Mouse (Mus musculus): ENCODE measurements around the gene Rab31.

The Rab31 gene

DNA sequence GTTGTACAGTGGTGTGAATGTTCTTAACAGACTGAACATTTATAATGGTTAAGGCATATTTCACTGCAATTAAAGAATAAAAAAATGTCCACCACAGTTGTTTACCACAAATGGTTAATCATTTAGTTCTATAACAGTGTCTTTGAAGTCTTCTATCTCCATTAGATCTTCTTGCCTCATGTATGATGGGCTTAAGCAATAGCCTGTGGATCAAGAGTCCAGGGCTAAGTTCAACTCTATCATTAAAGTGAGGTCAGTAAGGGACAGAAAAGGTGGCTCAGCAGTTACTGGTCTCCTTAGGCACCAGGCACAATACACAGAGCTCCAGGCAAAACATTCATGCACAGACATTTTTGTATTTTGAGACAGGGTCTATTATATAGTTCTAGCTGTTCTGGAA is 149.4 kb downstream of the Rab31 start:
- no peak for DNase-seq (ENCODE audit: low spot score)

DNA sequence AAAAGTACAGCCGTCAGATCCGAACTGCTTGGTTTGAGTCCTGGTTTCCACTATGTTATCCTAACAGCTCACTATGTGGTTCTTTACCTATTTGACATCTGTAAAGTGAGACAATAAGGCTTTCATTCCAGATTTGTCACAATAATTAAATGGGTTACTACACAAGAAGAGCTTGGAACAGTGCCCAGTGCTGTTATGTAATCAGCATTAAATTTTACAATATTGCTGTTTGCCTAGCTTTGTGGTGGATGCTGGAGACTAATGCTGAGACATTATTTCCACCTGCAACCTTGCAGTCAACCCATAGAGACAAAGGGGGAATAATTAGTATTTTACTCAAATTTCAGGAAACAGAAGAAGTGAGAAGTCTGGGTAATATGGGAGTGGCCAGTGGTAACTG is 154.1 kb downstream of the Rab31 start:
- DNase-seq (ENCODE audit: low spot score), result no peak

DNA sequence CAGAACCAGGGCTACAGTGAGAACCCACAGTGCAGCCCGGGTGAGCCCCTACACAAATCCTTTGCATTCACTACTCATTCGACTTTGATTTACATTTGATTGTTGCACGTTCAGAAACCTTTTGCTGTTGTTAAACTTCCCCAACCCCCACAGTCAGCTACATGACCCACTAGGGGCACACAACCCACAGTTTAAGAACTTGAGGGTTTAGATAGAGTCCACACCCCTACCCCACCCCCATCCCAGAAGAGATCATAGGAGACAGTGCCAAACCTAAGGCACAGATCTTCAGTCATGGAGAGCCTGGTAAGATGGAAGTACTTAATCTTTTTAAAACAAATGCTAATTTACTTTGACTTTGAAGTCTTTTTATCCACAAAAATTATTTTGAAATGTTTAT is 156.9 kb downstream of the Rab31 start:
- DNase-seq (ENCODE audit: low spot score), result no peak

DNA sequence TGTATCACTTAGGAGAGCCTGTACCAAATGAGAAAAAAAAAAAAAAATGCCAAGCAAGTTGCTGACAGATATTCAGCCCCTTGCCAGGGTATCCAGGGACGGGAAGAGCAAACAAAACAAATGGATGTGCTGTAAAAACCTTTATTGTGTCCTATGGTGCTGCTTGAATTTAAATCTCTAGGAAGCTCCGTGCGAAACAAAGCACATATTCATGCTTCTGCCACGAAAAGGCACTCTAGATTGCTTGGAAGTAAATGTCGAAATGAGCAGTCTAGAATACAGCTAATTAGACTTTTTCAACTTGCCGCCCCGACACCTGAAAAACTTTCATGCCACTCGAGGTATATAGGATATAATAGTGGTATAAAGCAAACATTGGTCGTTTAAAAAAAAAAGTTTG is 158.1 kb downstream of the Rab31 start:
- no peak for DNase-seq (ENCODE audit: low spot score)

DNA sequence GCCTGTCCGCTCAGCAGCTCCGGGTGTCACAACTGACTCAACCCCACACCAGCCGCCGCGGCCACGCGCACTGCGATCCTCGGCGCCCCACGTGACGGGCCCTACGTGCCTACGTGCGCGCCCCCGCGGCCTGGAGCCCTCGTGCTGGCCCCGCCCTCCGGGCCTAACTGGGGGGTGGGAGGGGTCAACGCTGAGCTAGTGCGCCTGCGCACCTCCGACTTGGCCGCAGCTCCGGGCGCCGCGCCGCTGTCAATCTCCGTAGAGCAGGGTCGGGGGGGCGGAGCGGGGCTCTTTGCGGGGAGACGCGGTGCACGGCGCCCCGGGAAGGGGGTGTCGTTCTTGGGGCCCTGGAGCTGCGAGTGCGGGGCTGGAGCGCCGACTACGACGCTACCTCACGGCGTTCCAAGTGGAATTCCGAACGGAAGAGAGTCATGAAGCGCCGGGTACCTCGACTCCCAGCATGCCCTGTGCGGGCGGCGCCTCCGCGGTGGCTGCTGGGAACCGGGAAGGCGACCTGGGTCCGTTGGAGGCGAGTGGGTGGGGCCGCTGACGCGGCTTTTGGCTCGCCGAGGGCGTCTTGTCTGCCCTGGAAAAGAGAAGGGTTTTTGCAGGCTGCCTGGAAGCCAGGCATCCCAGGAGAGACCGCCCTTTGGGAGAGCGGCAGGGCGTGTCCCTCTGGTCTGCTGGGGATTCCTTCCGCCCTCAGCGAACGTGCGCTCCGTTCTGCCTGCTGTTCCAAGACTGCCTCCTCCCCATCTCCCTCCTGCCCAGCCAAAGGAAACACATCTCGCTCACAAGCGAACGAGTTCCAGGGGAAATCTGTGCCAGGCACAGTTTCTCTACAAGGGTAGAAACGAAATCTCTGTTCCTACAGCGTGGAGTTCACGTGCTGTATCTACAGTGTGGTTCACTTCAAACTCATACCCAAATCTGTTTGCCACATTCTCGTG is 158.8 kb downstream of the Rab31 start, which contains the start of gene Vapa:
Gene Vapa, minus strand, starts transcription at position 93 of the 950 bp plus-strand sequence.
- DNase-seq (ENCODE audit: low spot score), result peak; percentile 98

DNA sequence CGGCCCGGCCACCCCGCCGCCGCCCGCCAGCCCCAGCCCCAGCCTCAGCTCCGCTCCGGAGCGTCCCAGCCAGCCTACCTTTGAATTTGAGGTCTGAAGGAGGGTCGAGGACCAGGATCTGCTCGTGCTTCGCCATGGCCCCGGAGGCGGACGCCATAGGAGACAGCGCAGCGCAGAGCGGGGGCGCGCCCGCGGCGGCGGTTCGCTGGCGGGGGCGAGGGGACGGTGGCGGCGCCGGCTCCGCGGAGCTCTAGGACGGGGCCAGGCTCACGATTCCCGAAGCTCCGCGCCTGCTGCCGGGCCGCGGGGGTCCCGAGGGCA is 159.4 kb downstream of the Rab31 start:
- no peak for DNase-seq (ENCODE audit: low spot score)

DNA sequence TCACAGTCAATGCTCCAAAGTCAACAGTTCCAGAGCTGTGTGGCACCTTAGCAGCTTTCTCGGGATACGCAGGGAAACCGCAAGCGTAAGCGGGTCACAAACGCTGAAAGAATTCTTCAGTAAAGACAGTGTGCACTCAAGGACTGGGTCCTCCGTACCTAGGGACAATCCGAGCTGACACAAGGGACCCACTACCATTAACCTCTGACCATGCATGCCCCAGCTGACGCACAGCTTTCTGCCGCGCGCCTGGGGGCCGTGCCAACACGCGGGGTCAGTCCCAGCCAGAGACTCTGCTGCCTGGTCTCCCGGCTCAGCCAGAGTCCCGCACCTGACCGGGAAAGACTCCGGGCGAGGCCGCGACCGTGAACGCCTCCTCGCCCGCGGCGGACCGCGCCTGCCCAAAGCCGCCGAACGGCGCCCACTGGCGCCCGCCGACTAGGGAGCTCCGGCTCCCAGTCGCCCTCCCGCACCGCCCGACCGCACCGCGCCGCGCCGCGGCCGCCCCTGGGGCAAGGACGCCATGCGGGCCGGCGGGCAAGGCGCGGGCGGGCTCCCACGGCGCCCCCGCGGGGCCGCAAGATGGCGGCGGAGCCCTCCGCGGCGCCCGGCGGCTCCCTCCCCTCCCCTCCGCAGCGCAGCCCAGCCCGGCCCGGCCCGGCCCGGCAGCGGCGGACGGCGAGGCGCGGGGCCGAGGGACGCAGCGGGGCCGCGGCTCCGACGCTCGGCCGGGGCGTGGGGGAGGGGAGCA is 160.0 kb downstream of the Rab31 start:
- peak; percentile 50 for DNase-seq (ENCODE audit: low spot score)

DNA sequence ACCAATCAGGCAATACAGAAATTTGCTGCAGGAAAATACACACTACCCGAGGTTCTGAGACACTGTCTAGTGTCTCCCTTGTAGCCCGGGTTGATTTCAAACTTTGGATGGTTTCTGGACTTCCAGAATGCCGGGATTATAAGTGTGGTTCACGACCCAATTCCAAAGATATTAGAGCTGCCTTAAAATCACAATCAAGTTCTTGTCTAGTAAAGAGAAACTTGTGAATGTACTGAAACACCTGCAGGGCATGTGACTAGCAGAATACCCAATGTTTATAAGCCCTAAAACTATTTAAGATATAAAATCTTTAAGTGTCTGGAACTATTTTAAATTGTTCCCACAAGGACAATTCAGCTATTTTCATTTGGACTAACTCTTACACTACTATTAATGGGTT is 160.8 kb downstream of the Rab31 start:
- peak; percentile 25 for DNase-seq (ENCODE audit: low spot score)

DNA sequence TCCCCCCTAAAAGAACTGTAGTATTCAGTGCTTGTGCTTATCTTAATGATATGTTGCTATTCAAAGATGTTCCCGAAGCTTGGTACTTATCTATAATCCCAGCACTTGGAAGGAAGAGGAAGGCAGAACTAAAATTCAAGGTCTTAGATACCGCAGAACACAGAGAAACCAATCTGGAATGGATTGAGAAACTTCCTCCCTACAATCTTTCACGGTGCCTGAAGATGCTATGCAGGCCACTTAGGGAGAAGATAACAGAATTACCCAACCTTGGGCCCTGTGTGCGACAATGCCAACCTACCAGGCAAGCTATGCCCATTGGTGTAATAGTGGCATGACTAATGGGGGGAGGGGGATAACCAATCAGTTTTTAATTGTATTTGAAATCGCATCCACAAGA is 163.8 kb downstream of the Rab31 start:
- DNase-seq (ENCODE audit: low spot score), result no peak

DNA sequence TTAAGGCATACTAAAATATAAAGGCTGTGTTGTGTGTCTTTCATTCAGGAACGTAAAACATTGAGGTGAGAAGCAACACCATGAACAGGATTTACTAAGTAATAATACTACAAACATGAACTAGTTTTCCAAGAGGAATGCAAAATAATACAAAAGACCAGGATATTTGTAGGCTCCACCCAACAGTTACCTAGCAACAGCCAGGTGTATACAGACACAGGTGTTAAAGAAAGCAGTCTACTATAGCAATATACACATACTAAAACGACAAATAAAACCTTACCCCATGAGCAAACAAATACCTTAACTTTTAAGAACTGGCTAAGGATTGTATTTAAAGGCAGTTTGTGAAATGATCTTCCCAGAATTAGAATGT is 164.3 kb downstream of the Rab31 start:
- no peak for DNase-seq (ENCODE audit: low spot score)

DNA sequence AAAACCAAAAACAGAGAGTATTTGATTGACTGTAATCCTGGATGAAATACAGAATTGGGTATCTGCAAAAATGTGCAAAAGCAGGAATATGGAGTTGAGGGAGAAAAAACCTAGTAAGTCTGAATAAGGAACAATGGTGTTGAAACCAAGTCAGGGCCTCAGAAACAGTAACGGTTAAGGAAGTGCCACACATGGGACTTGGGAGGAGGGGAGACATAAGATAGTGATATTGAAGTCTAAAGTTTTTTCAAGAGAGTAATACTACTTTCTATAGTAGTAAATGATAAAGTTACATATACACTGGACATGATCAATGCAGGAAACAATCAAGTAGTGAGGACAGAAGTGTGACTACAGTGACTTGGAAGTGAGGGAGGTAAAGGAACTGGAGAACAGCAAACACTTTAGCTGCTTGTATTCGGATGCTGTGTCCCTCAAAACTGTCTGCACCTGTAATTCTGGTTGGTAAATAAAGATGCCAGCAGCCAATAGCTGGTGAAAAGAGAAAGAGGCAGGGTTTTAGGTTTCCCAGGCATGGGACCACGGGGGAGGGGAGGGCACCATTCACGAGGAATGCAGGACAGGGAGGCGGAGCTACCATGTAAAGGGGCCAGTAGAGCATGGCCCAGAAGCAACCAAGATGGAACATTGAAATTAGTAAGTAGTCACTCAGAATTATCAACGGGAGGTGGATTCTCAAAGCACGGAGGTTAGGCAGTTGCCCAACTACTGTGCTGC is 164.8 kb downstream of the Rab31 start:
- DNase-seq (ENCODE audit: low spot score), result no peak

DNA sequence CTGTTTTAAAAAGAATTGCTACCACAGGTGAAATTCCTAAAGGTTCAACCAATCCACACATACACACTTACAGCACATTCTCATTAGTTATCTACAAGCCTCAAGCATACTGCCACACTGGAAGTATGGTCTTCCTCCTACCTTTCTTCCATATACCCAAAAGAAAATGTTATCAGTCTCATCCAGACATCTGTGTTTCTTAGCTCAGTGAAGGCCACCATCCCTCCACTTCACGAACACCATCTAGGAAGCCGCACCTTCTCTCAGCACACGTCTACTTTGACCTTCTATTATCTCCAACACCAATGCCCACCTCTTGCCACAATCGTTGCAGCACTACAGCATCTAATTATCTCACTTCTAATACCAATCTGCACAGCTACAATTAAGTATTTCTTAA is 166.5 kb downstream of the Rab31 start:
- DNase-seq (ENCODE audit: low spot score), result no peak

DNA sequence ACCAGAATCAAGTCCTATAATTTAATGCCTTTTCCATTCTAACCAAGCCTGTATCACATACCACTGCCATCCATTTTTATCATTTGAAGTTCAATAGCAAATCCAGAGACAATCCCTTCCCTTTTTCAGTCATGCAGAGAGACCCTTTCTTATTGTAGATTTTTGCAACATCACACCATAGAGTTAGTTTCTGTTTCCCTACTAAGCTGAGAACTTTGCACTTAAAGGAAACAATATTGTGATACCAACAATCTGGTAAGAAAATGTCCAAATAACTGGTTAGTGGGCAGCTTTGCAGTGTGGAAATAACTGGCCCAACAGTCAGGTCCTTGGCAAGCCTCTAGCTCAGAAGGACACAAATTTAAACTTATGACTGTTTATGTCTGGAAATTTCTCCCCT is 167.7 kb downstream of the Rab31 start:
- no peak for DNase-seq (ENCODE audit: low spot score)

DNA sequence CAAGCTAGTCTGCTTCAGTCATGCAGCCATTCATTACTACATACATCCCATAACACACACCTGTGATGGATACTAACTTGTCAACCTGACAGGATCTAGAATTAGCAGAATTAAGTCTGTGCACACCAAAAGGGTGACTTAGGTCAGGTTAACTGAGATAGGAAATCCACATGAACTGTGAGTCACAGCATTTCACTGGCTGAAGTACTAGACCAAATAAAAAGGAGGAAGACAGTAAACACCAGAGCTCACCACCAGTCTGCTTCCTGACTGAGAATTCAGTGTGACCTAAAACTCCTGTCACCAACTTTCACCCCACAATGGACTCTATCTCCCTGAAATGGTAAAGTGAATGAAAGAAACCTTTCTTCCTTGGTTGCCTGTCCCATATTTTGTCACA is 168.2 kb downstream of the Rab31 start:
- DNase-seq (ENCODE audit: low spot score), result no peak

All from embryo, embryonic 10.5 days (tissue).